Mouse (Mus musculus) gonadal fat pad, adult 2 months (tissue): ENCODE results near the gene Nsa2. TPM values are rescaled to one million over a fixed set of nuclear protein-coding genes. Genes with fewer than 3 reads are reported as not detected.
A peak's percentile ranks its signal among the peaks of the same experiment; 100 is the strongest.

Experiments
- DNase-seq: peaks from one replicate; pipeline ENCODE4 v3.0.0-alpha.2; 2012; ENCODE audit warnings: low read depth
- polyA plus RNA-seq: library from polyadenylated mRNA; depleted of rRNA; stranded (reverse); fragments of >200 nt; gene quantifications from 2 replicates; pipeline ENCODE4 v1.2.3, GENCODE M21; 2012; rRNA removed

Gene Nsa2
- polyA plus RNA-seq, 1 experiment: 28.6 TPM

- no peak for DNase-seq
These were observed 50.3 kb downstream of the Nsa2 start for GRCm38 (mm10) chr13:97087421-97087820.

DNA sequence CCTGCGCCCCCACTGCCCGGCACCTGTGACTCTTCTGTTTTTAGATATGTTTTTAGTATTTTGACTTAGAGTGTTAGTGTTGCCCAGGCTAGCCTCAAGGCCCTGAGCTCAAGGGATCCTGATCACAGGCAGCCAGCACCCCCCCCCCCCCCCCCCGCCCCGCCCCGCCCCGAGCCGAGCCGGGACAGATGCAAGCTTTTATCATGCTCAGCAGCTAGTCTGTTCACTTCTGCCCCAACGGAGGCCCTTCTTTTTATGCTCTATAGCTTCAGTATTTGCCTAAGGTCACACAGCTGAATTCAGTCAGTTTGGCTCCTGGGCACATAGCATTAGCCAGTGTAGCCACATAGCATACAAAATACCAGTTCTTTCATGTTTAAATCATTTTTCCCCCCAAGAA is 51.4 kb downstream of the Nsa2 start:
- DNase-seq: no peak

GRCm38 (mm10) chr13:97082432-97082831 is 55.3 kb downstream of the Nsa2 start:
- DNase-seq: no peak

DNA sequence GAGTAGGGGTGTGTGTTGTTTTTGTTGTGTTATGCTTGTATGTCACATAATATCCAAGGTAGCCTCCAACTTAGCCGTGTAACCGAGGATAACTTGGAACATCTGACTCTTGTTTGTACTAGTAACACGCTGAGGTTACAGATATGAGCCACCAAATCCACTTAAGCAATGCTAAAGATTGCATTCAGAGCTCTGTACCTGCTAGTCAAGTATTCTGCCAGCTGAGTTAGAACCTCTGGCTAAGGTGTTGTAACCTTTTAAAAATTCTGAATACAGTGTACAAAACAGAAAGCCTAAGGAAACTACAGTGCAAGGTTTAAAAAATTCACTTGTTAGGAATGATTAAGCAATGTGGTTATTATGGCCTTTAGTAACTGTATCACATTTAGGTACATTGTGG is 57.1 kb downstream of the Nsa2 start:
- peak; percentile 55 for DNase-seq

DNA sequence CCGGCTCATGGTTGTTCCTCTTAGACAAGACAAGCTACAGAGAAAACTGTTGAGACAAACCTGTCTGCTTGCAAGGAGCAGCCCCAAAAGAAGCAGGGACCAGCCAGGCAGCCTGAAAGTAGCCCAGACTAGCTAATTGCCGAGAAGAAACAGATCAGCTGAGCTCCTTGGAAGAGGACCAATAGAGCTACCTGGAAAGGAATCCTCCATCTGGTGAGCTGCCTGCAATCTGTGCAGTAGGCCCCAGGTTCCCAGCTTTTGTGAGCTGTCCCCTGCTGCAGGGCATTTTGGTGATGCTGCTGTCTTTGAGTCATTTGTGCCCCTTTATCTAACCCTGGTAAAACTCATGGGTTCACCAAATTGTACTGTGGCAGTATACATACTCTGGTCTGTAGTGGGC is 57.5 kb downstream of the Nsa2 start:
- no peak for DNase-seq

Other genes starting within 250 kb of the Nsa2 start
- gene Gcnt4, start 213.2 kb downstream of the Nsa2 start, polyA plus RNA-seq: 25.9 and 34.6 TPM in 2 replicates
- 7.4 and 15.2 TPM in 2 replicates for gene 1700029F12Rik, start 103.6 kb downstream of the Nsa2 start, polyA plus RNA-seq
- 3.2 and 3.3 TPM in 2 replicates for gene Fam169a, start 70.7 kb downstream of the Nsa2 start, polyA plus RNA-seq
- 7.6 and 7.7 TPM in 2 replicates for gene Gm6169, start 38.7 kb downstream of the Nsa2 start, polyA plus RNA-seq
- gene Gfm2, start within 50 bp of the Nsa2 start, polyA plus RNA-seq: 20.7 and 23.6 TPM in 2 replicates
- 200 and 256 TPM in 2 replicates for gene Hexb, start 60.4 kb upstream of the Nsa2 start, polyA plus RNA-seq
- 12.9 and 13.8 TPM in 2 replicates for gene Enc1, start 103.2 kb upstream of the Nsa2 start, polyA plus RNA-seq